Mouse (Mus musculus): Measurements from ENCODE around the gene Fam53a. TPM values are rescaled to one million over a fixed set of nuclear protein-coding genes. Genes with fewer than 3 reads are reported as not detected.

The Fam53a gene
- total and polyA plus RNA-seq, 3 experiments: 43.6 to 62.8 TPM; not detected in 1

DNA sequence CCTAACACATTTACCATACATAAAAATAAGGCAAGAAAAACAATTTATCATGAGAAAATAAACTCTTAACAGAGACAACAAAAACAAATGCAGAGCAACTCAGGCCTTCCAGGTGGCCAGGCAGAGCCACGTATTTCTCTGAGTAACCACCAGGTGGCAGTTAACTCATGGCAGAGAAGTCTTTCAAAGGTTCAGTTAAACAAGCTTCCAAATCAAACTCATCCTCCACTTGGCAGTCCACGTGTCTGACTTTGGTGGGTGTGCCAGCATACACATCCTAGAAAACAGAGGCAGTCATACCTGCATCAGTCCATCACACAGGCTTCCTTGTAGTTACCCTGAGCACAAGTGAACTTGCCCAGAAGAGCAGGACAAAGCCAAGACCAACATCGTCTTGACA lies 11.2 kb upstream of the Fam53a start:
- Histone ChIP-seq H3K4me1 (ENCODE audit: control insufficient read depth in 1 of 2, insufficient read depth in 2 of 2, low read length in 2 of 2) (no peaks in the 10 kb centered on the region), H3K9ac (ENCODE audit: control insufficient read depth, low read depth, low read length, poor library complexity, severe bottlenecking) (no peak overlapping the region), H3K27ac (ENCODE audit: control insufficient read depth, low read depth, low read length) (no peak overlapping the region), H3K79me2 (ENCODE audit: control insufficient read depth, insufficient read depth, low read length, poor library complexity) (no peaks in the 10 kb centered on the region; the same call in 1 of the 2 replicates), H3K27me3 (ENCODE audit: control insufficient read depth in 1 of 2, insufficient read depth in 2 of 2, low read length in 2 of 2) (no peaks in the 10 kb centered on the region), H3K4me3 (ENCODE audit: control insufficient read depth in 1 of 2, insufficient read depth in 1 of 2, low read depth in 2 of 2, low read length in 2 of 2) (no peak overlapping the region), H3K9me3 (replicated peaks; ENCODE audit: insufficient read depth, low read length) (no peaks in the 10 kb centered on the region), H3K36me3 (ENCODE audit: control insufficient read depth in 1 of 2, insufficient read depth in 2 of 2, low read length in 2 of 2) (peaks cover 5 to 46% of the 10 kb centered on the region in 2 experiments)
- TF ChIP-seq SIN3A (IDR thresholded peaks at IDR 0.05; ENCODE audit: low read length) (peak; percentile 55; the same call in 1 of the 2 replicates), BHLHE40 (IDR thresholded peaks at IDR 0.05; ENCODE audit: borderline replicate concordance, low read depth, low read length) (no peak), USF2 (IDR thresholded peaks at IDR 0.05; ENCODE audit: borderline replicate concordance in 1 of 2, insufficient read depth in 1 of 2, low read depth in 1 of 2, low read length in 2 of 2) (no peak), MYC (IDR thresholded peaks at IDR 0.05; ENCODE audit: low read depth, low read length) (peak; percentile 67; the same call in 1 of the 2 replicates), MEF2A (IDR thresholded peaks at IDR 0.05; ENCODE audit: extremely low read depth, insufficient replicate concordance, low read depth, low read length, poor library complexity, severe bottlenecking) (no peak), TAL1 (IDR thresholded peaks at IDR 0.05; ENCODE audit: low read length) (no peak), ZMIZ1 (IDR thresholded peaks at IDR 0.05; ENCODE audit: low read depth, low read length) (no peak), CTCF (IDR thresholded peaks at IDR 0.05 in 2 of 3, conservative IDR thresholded peaks at IDR 0.05 in 1 of 3; ENCODE audit: control insufficient read depth in 1 of 3, insufficient read depth in 1 of 3, low read depth in 2 of 3, low read length in 3 of 3, poor library complexity in 1 of 3, severe bottlenecking in 1 of 3) (peak; percentile 64 to 88 (median 75)), MXI1 (IDR thresholded peaks at IDR 0.05; ENCODE audit: low read depth, low read length) (peak; percentile 74), RAD21 (IDR thresholded peaks at IDR 0.05; ENCODE audit: low read depth, low read length) (peak; percentile 42), SMC3 (IDR thresholded peaks at IDR 0.05; ENCODE audit: low read depth, low read length) (peak; percentile 70), GABPA (IDR thresholded peaks at IDR 0.05; ENCODE audit: low read depth, low read length) (no peak), POLR2AphosphoS2 (IDR thresholded peaks at IDR 0.05; ENCODE audit: low read length) (no peak), NELFE (IDR thresholded peaks at IDR 0.05; ENCODE audit: low read depth, low read length) (no peak), ZNF384 (IDR thresholded peaks at IDR 0.05; ENCODE audit: low read depth, low read length) (no peak), JUND (IDR thresholded peaks at IDR 0.05; ENCODE audit: low read depth, low read length) (no peak), MAX (IDR thresholded peaks at IDR 0.05; ENCODE audit: low read length) (peak; percentile 73), TCF12 (IDR thresholded peaks at IDR 0.05; ENCODE audit: low read depth, low read length) (no peak), HCFC1 (IDR thresholded peaks at IDR 0.05; ENCODE audit: low read depth, low read length) (no peak), POLR2A (IDR thresholded peaks at IDR 0.05; ENCODE audit: control insufficient read depth in 1 of 2, insufficient read depth in 1 of 2, low read depth in 1 of 2, low read length in 2 of 2, poor library complexity in 1 of 2) (no peak)
- peak; percentile 80 for DNase-seq (ENCODE audit: low read depth, low spot score)

DNA sequence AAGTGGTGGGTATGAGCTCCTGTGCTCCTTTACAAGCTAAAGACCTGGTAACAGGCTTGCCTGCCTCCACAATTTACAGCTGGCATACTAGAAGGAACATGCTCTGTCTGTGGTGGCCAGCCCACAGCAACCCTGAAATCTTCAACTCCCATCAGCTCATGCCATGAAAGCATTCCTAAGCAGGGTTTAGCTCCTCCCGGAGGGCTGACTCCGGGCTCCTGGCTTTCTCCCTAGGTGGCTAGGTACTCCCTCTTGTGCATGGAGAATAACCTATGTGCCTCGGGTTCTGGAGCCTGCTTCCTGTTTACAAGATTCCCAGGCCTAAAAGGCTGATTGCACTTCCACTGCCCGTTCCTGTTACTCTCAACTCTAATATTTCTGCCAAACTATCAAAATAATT lies 9.4 kb upstream of the Fam53a start:
- Histone ChIP-seq H3K9ac (ENCODE audit: control insufficient read depth, low read depth, low read length, poor library complexity, severe bottlenecking) (no peak overlapping the region), H3K36me3 (ENCODE audit: control insufficient read depth in 1 of 2, insufficient read depth in 2 of 2, low read length in 2 of 2) (peaks cover 0 to 34% of the 10 kb centered on the region in 2 experiments; a peak in 2 of 4 replicates), H3K4me3 (ENCODE audit: control insufficient read depth in 1 of 2, insufficient read depth in 1 of 2, low read depth in 2 of 2, low read length in 2 of 2) (no peak overlapping the region), H3K27ac (ENCODE audit: control insufficient read depth, low read depth, low read length) (no peak overlapping the region), H3K9me3 (replicated peaks; ENCODE audit: insufficient read depth, low read length) (no peaks in the 10 kb centered on the region), H3K4me1 (ENCODE audit: control insufficient read depth in 1 of 2, insufficient read depth in 2 of 2, low read length in 2 of 2) (no peaks in the 10 kb centered on the region), H3K79me2 (ENCODE audit: control insufficient read depth, insufficient read depth, low read length, poor library complexity) (no peaks in the 10 kb centered on the region), H3K27me3 (ENCODE audit: control insufficient read depth in 1 of 2, insufficient read depth in 2 of 2, low read length in 2 of 2) (no peaks in the 10 kb centered on the region)
- TF ChIP-seq POLR2AphosphoS5 (IDR thresholded peaks at IDR 0.05; ENCODE audit: borderline replicate concordance, low read depth, low read length): no peak
- 0 out of 2 replicates have a peak, but pooled peaks have one; percentile 20 for TF ChIP-seq POLR2AphosphoS2 (IDR thresholded peaks at IDR 0.05; ENCODE audit: low read length)
- TF ChIP-seq GATA1 (IDR thresholded peaks at IDR 0.05; ENCODE audit: low read depth, low read length): no peak
- TF ChIP-seq POLR2A (IDR thresholded peaks at IDR 0.05; ENCODE audit: control insufficient read depth in 1 of 2, insufficient read depth in 1 of 2, low read depth in 1 of 2, low read length in 2 of 2, poor library complexity in 1 of 2): peak in 1 of 2 experiments; percentile 32; a peak in 1 of 4 replicates
- TF ChIP-seq NRF1 (IDR thresholded peaks at IDR 0.05; ENCODE audit: insufficient read depth, low read depth, low read length, poor library complexity, severe bottlenecking): no peak
- no peak for DNase-seq (ENCODE audit: low read depth, low spot score)

All from MEL (cell line).